Mouse (Mus musculus) left cerebral cortex, adult 18-20 months (tissue): ENCODE measurements around the gene Lasp1. TPM values are rescaled to one million over a fixed set of nuclear protein-coding genes. Genes with fewer than 3 reads are reported as not detected.
A peak's percentile ranks its signal among the peaks of the same experiment; 100 is the strongest.
"Not testable (repeated sequence)": the region's sequence is repeated elsewhere in the genome, so short reads cannot be mapped to it uniquely, and the experiment has no call there.

Experiments used
- DNase-seq, 2 experiments: peaks; one replicate each; pipeline ENCODE4 v3.0.0; 2021 to 2022; ENCODE audit warnings: low spot score in 2 of 2, mixed read lengths in 1 of 2
- total RNA-seq, 2 experiments: library from RNA; stranded (reverse); gene quantifications; 2 replicates each; pipeline ENCODE4 v1.2.3; 2021

Lasp1 gene
- total RNA-seq, 2 experiments from 2014 or later = 165 to 168 TPM

DNA sequence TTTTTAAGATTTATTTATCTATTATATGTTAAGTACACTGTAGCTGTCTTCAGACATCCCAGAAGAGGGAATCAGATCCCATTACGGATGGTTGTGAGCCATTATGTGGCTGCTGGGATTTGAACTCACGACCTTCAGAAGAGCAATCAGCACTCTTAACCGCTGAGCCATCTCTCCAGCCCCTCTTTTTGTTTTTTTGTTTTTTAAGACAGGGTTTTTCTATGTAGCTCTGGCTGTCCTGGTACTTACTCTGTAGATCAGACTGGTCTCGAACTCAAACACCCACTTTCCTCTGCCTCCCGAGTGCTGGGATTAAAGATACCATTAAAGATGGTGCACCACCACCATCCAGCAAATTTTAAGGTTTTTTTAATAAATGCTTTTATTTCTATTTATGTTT, 66.6 kb downstream of the Lasp1 start:
- no peak for DNase-seq

DNA sequence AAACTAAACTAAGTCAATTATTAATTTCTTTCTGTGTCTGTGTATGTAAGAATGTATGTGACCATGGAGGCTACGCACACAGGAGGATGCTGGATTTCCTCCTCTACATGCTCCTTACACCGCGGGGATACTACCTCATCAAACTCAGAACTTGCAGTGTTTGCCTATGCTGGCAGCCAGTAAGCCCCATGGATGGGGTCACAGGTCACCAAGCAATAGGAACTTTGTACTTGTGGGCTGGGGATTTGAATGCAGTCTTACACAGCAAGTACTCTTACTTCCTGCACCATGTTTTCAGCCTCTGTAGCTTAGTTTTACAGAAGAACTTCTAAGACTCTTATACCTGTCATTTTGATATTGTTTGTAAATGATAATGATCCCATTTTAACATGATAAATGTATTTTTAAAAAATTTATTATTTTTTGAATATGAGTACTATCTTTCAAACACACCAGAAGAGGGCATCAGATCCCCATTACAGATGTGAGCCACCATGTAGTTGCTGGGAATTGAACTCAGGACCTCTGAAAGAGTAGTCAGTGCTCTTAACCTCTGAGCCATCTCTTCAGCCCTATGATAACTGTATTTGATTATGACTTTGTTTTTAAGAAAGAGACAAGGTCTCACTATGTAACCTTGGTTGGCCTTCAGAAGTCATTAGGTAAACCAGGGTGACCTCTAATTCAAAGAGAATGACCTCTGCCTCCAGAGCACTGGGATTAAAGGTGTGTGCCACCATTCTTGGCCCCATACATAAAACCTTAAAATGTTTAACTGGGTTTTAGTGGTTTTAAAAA, 67.5 kb downstream of the Lasp1 start:
- DNase-seq = no peak

GRCm38 (mm10) chr11:97867591-97867990, 68.8 kb downstream of the Lasp1 start:
- DNase-seq = peak; percentile 39 to 67

- not testable (repeated sequence) for DNase-seq
Measured at GRCm38 (mm10) chr11:97872378-97872777, 73.6 kb downstream of the Lasp1 start.

GRCm38 (mm10) chr11:97874396-97874795, 75.6 kb downstream of the Lasp1 start:
- no peak for DNase-seq

DNA sequence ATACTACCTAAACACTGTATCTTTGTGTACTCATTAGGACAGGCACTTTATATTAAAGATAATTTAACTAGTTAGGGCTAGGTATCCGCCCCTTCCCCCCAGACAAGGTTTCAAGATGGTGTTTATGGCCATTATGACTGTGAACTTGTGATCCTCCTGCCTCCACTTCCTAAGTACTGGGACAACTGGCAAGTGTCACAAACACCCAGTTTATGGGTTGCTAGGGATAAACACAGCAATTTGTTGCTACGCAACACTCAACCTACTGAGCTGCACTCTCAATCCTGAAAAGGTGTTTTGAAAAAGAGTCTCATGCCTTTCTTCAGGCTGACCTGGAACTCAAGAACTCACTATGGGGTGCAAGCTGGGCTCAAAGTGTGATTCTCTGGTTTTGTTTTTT, 78.5 kb downstream of the Lasp1 start:
- no peak for DNase-seq

GRCm38 (mm10) chr11:97880362-97880761, 81.6 kb downstream of the Lasp1 start:
- no peak for DNase-seq

GRCm38 (mm10) chr11:97883542-97883917, 84.7 kb downstream of the Lasp1 start:
- peak; percentile 53 to 57 for DNase-seq

GRCm38 (mm10) chr11:97883918-97884600, 85.3 kb downstream of the Lasp1 start, which contains the start of gene Fbxo47:
Fbxo47 (minus strand) TSS chr11:97884154.
- peak; percentile 93 to 95 for DNase-seq

DNA sequence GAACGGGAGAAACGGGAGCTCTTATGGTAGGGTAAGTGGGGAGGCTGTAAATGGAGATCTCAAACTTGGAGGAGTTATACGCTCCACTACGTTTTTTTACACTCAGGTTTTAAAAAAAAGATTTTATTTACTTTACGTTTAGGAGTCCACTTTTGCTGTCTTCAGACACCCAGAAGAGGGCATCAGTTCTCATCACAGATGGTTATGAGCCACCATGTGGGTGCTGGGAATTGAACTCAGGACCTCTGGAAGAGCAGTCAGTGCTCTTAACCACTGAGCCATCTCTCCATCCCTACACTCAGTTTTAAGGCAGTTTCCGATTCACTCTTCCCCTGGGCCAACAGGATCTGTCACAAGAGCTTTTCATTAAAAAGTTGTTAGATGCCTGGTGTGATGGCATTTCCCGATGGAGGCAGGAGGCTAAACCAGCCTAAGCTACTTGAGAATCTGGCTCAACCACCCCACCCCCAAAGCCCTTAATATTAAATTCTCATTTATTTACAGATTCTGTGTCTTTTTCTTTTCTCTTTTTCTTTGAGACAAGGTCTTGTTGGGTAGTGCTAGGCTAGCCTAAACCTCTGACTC, 85.9 kb downstream of the Lasp1 start:
- DNase-seq = no peak

DNA sequence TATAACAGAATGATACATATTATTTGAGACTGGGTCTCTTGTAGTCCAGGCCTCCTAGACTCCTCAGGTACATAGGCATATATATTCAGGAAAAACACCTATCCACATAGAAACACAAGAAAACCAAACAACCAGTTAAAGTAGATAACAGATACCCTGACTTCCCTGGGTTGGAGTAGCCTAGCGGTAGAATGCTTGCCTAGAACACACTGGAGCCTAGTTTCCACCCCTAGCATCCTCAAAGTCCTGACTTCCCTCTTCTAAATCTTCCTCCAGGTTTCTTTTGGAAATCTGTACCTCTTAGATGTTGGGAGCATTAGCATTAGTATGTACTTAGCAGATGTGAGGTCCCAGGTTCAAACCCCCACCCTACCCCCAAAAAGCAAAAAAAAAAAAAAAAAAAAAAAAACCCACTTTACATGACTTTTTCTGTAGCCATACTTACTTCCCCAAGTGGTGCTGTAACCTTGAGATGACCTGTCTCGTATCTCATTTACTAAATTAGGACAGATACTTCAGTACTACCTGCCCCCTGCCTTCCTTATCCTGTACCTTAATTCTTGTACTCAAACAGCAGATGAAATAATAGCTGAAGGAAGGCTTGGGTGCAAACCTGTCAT, 86.6 kb downstream of the Lasp1 start:
- DNase-seq = no peak

Other genes with a start within 250 kb of the Lasp1 start
- gene Srcin1, start 222.8 kb upstream of the Lasp1 start, total RNA-seq = 100 to 1,000 TPM; 246 to 287 TPM
- gene Epop, start 169.3 kb upstream of the Lasp1 start, total RNA-seq = 100 to 1,000 TPM; 103 to 109 TPM
- gene Mllt6, start 135.6 kb upstream of the Lasp1 start, total RNA-seq = 100 to 1,000 TPM; 135 to 149 TPM
- gene Cisd3, start 113.2 kb upstream of the Lasp1 start, total RNA-seq = 10 to 100 TPM; 54.7 to 57.2 TPM
- gene Pcgf2, start 98.5 kb upstream of the Lasp1 start, total RNA-seq = 10 to 100 TPM; 32.4 to 35.2 TPM
- gene Psmb3, start 95.6 kb upstream of the Lasp1 start, total RNA-seq = 100 to 1,000 TPM; 122 to 128 TPM
- gene Pip4k2b, start 54.3 kb upstream of the Lasp1 start, total RNA-seq = 100 to 1,000 TPM; 120 to 123 TPM
- gene Cwc25, start 32.4 kb upstream of the Lasp1 start, total RNA-seq = 10 to 100 TPM; 18.7 to 19.9 TPM
- 1 to 10 TPM in 1 of 2 experiments, under 1 TPM in 1; 0.98 to 1.1 TPM for gene 1700001P01Rik, start 23.1 kb upstream of the Lasp1 start, total RNA-seq
- gene Rpl23, start 16.6 kb upstream of the Lasp1 start, total RNA-seq = 100 to 1,000 TPM; 351 to 356 TPM
- gene B230217C12Rik, start 41.8 kb downstream of the Lasp1 start, total RNA-seq = 10 to 100 TPM; 73.9 to 75.8 TPM
- gene Fbxo47, start 85.2 kb downstream of the Lasp1 start, total RNA-seq = 1 to 10 TPM; 3.6 to 4.5 TPM
- 10 to 100 TPM; 42.2 to 46.7 TPM for gene Plxdc1, start 187.4 kb downstream of the Lasp1 start, total RNA-seq
- 1 to 10 TPM; 1.4 to 1.9 TPM for gene Arl5c, start 197.2 kb downstream of the Lasp1 start, total RNA-seq
- gene Cacnb1, start 224.0 kb downstream of the Lasp1 start, total RNA-seq = 100 to 1,000 TPM; 154 to 170 TPM
- gene Rpl19, start 227.7 kb downstream of the Lasp1 start, total RNA-seq = 100 to 1,000 TPM; 627 to 650 TPM